Mouse (Mus musculus) neural tube, embryonic 13.5 days (tissue): ENCODE measurements at regions not wholly inside any gene's neighbourhood (a gene's known extent, or its start where the extent isn't known, plus 50 kb on each side); places are given as distances from the start of the nearest gene placed in this dataset.

Source experiments
- ATAC-seq: fragments of 200-750 bp; cut with Nextera tagmentation; 2 replicates; pipeline ENCODE4 v1.8.0; 2017; ENCODE audit warnings: low read depth, mild to moderate bottlenecking, moderate TSS enrichment, moderate library complexity
- H3K27ac ChIP-seq: fragments of 300-500 bp; sonication (generic); replicated peaks from 2 replicates; pipeline ENCODE4 v1.5.1; 2015; ENCODE audit warnings: moderate library complexity, mild to moderate bottlenecking, inconsistent platforms
- H3K27me3 ChIP-seq: fragments of 300-500 bp; sonication (generic); 2 replicates; pipeline ENCODE4 v1.6.1; 2015; ENCODE audit warnings: mild to moderate bottlenecking, inconsistent platforms
- H3K36me3 ChIP-seq: fragments of 300-500 bp; sonication (generic); 2 replicates; pipeline ENCODE4 v1.6.1; 2015; ENCODE audit warnings: mild to moderate bottlenecking, inconsistent platforms
- H3K4me1 ChIP-seq: fragments of 300-500 bp; sonication (generic); replicated peaks from 2 replicates; pipeline ENCODE4 v1.6.1; 2015; ENCODE audit warnings: inconsistent platforms
- H3K4me2 ChIP-seq: fragments of 300-500 bp; sonication (generic); 2 replicates; pipeline ENCODE4 v1.6.1; 2015; ENCODE audit warnings: inconsistent platforms, mild to moderate bottlenecking, moderate library complexity
- H3K4me3 ChIP-seq: fragments of 300-500 bp; sonication (generic); 2 replicates; pipeline ENCODE4 v1.5.1; 2015; ENCODE audit warnings: mild to moderate bottlenecking, inconsistent platforms
- H3K9ac ChIP-seq: fragments of 300-500 bp; sonication (generic); 2 replicates; pipeline ENCODE4 v1.6.1; 2015; ENCODE audit warnings: moderate library complexity, mild to moderate bottlenecking, inconsistent platforms
- H3K9me3 ChIP-seq: fragments of 300-500 bp; sonication (generic); 2 replicates; pipeline ENCODE4 v1.6.1; 2016; ENCODE audit warnings: inconsistent platforms
- WGBS: fragments of 180-500 bp; shearing (Covaris S2); methylation state at CpG from one replicate; pipeline ENCODE4 v1.1.7; 2015; 5-methylcytosine and 5-hydroxymethylcytosine counted together

DNA sequence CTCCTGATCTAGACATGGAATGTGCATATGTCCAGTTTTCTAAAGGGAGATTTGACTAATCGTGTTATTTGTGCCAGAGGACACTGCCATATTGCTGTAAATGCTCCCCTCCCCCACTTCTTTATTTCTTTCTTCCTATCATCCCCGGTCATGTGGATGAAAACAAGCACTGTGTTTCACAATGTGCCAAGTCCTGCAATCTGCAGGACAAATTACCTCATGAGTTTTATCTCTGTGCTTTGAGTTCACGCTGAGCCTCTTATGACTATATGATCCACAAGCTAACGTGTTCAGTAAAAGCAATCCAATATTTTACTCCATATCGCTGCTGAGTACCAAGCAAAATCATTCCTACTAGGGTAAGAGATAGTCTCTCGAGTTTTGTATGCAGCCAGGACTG lies 232.2 kb upstream of the Dab2 start:
- no peak overlapping the region for H3K4me2 ChIP-seq
- H3K4me3 ChIP-seq = no peak overlapping the region
- H3K9me3 ChIP-seq = no peaks in the 10 kb centered on the region
- WGBS = 85% methylated on average over 6 of the region's 6 CpGs
- H3K27ac ChIP-seq = no peak overlapping the region
- no peaks in the 10 kb centered on the region for H3K27me3 ChIP-seq
- H3K36me3 ChIP-seq = no peaks in the 10 kb centered on the region
- no peak for ATAC-seq
- H3K9ac ChIP-seq = no peak overlapping the region
- H3K4me1 ChIP-seq = no peaks in the 10 kb centered on the region

DNA sequence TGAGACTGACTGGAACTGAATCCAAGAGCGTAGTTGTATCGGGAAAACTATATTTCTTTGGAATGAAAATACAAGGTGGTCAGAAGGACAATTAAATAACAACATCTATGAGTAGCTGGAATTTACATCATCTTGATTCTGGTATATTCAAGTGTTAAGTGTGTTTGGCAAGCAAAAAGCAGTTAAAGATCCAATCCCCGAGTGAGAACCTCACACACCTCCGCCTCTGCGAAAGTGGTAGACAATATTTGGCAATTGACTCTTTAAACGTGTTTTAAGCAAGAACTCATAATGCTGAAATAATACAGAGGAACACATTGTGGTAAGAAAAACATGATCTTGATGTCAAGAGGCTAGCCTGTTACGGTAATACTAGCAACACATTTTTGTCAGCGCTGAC lies 231.2 kb upstream of the Dab2 start:
- H3K36me3 ChIP-seq = no peaks in the 10 kb centered on the region
- H3K9me3 ChIP-seq = no peaks in the 10 kb centered on the region
- no peak for ATAC-seq
- H3K4me3 ChIP-seq = no peak overlapping the region
- no peaks in the 10 kb centered on the region for H3K27me3 ChIP-seq
- 93% methylated on average over 8 of the region's 8 CpGs for WGBS
- no peak overlapping the region for H3K27ac ChIP-seq
- no peaks in the 10 kb centered on the region for H3K4me1 ChIP-seq
- no peak overlapping the region for H3K4me2 ChIP-seq
- H3K9ac ChIP-seq = no peak overlapping the region

DNA sequence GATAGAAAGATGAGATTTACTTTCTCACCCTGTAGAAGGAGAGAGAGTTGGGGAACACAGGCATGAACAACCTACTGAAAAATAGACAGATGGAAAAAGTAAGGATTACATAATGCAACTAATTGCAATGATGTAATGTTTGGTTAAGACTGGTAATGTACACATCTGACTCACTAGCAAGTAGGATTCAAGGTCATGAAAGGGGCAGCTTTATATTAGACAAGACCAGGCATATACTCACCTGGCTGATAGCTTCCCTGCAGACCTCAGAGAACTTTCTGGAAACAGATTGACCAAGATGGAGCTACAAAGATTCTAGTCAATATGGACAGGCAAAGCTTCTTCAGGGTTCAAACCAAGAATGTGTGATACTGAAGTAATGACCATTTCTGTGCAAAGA lies 227.7 kb upstream of the Dab2 start:
- Histone ChIP-seq H3K36me3 (no peaks in the 10 kb centered on the region), H3K27me3 (no peaks in the 10 kb centered on the region), H3K9ac (no peak overlapping the region), H3K4me1 (no peaks in the 10 kb centered on the region), H3K4me3 (no peak overlapping the region), H3K4me2 (no peak overlapping the region), H3K9me3 (no peaks in the 10 kb centered on the region), H3K27ac (no peak overlapping the region)
- ATAC-seq = no peak

DNA sequence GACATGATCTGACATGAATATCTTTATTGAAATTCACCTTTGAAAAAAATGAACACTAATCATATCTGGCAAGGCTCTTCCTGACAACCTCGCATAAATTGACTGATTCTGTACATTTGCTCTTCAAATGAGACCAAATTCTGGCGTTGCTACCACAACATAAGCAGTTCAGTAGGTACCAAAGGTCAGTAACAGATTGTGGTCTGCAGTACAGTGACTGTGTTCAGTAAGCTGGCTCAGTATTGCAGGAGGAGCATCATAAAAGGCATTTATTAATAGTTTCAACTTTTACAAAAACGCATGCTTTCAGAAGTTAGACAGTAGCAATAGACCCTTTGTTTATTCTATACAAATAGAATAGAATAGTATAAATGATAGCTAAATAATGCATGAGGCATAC lies 226.7 kb upstream of the Dab2 start:
- Histone ChIP-seq H3K9me3 (no peaks in the 10 kb centered on the region), H3K4me3 (no peak overlapping the region), H3K4me1 (no peaks in the 10 kb centered on the region), H3K27me3 (no peaks in the 10 kb centered on the region), H3K36me3 (no peaks in the 10 kb centered on the region), H3K27ac (no peak overlapping the region), H3K4me2 (no peak overlapping the region), H3K9ac (no peak overlapping the region)
- 80% methylated on average over 3 of the region's 3 CpGs for WGBS
- no peak for ATAC-seq

DNA sequence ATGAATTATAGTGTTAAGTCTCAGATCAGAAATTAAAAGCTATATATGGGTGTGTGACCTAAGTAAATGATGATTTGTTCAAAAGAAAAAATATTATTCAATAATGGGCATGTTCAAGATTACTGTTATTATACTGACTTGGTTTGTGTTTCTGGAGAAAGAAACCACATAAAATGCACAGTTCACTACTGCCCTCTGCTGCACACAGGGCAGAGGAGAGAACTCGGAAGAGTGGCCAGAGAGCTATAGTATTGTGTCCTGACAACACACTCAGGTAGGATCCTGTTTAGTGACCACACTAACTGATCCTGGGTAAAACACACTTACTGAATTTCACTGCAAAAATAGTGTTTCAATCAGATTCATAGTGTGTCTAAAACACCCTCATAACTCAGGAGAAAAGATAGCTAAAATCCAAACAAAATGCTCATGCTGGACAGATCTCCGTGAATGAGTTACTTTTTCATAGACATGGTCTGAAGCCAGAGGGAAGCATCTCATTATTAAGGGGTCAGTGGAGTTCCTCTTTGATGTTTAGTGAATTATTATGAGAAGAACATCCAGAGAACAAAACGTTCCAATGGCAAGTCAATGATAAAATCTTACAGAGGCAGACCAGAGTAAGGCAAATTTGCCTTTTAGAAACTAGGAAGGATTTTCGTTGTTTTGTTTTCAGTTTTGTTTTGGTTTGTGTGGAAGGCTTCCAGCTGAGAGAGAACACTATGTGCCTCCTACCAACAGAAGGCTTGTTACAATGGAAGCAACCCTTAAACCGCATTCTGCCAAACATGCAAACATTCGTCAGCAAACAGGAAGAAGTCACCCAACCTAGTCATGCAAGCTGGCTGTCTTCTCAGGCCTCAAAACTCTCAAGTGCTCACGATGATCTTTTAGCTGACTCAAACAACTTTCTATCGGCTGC lies 218.6 kb upstream of the Dab2 start:
- Histone ChIP-seq H3K27ac (no peak overlapping the region), H3K36me3 (no peaks in the 10 kb centered on the region), H3K4me2 (no peak overlapping the region), H3K27me3 (no peaks in the 10 kb centered on the region), H3K9me3 (no peaks in the 10 kb centered on the region), H3K4me1 (no peaks in the 10 kb centered on the region), H3K4me3 (no peak overlapping the region), H3K9ac (no peak overlapping the region)
- ATAC-seq = no peak
- WGBS = 43% methylated on average over 8 of the region's 8 CpGs

DNA sequence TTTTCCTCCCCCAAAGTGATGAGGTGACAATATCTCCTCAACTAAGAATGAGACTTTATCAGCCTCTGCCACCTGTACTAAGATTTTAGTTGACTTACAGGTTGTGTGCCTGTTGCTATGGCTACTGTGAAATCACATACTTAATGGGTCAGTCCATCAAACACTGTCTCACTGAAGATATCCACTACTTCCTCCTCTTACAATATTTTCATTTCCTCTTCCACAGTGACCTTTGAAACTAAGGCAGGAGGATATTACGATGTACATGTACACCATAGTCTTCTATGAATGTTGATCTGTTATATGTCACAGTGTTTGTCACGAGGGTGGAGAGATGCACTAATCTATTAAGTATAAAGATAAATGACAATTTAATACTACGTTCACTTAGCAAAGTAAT lies 212.4 kb upstream of the Dab2 start:
- Histone ChIP-seq H3K4me1 (no peaks in the 10 kb centered on the region), H3K27me3 (no peaks in the 10 kb centered on the region), H3K9me3 (no peaks in the 10 kb centered on the region), H3K9ac (no peak overlapping the region), H3K27ac (no peak overlapping the region), H3K36me3 (no peaks in the 10 kb centered on the region), H3K4me3 (no peak overlapping the region), H3K4me2 (no peak overlapping the region)
- WGBS = 80% methylated on average over 3 of the region's 3 CpGs
- no peak for ATAC-seq

DNA sequence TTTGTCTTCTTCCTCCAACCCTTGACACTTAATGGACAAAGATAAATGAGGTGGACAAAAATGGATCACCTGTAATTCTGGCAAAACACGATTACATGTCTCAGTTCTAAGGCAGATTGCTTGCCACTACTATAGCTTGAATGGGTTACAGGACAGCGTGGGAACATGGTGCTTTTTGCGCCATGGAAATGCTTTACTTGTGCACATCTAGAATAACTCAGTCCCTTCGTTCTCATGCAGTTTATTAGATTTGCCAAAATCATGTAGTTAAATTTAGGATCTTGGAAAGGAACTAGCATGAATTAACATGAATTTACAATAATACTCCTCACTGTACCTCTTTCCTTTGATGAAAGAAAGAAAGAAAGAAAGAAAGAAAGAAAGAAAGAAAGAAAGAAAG lies 211.1 kb upstream of the Dab2 start:
- no peak for ATAC-seq
- H3K4me1 ChIP-seq = no peaks in the 10 kb centered on the region
- H3K4me2 ChIP-seq = no peak overlapping the region
- H3K9me3 ChIP-seq = no peaks in the 10 kb centered on the region
- WGBS = 87% methylated on average over 4 of the region's 4 CpGs
- no peak overlapping the region for H3K9ac ChIP-seq
- no peaks in the 10 kb centered on the region for H3K27me3 ChIP-seq
- no peak overlapping the region for H3K27ac ChIP-seq
- no peaks in the 10 kb centered on the region for H3K36me3 ChIP-seq
- no peak overlapping the region for H3K4me3 ChIP-seq

DNA sequence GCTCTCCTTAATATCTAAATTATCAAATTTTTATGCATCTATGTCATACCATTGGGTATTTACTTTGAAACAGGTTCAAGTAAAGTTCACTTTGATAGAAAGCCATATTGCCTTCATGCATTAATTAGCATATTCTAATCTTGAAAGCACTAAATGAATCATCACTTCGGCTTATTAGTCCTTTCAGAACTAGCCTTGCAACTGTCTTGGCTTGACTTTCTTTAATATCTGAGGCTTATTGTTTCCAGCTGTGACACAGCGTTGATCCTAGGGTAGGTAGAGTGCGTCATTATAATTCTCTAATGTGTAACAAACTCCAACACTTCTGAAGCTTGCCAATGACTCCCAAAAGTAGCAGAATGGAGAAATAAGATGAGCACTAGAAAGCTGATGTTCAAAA lies 169.9 kb upstream of the Dab2 start:
- no peaks in the 10 kb centered on the region for H3K4me1 ChIP-seq
- WGBS = 88% methylated on average over 3 of the region's 3 CpGs
- H3K27me3 ChIP-seq = no peaks in the 10 kb centered on the region
- H3K9me3 ChIP-seq = no peaks in the 10 kb centered on the region
- H3K36me3 ChIP-seq = no peaks in the 10 kb centered on the region
- no peak overlapping the region for H3K9ac ChIP-seq
- H3K4me3 ChIP-seq = no peak overlapping the region
- H3K27ac ChIP-seq = no peak overlapping the region
- no peak for ATAC-seq
- no peak overlapping the region for H3K4me2 ChIP-seq

DNA sequence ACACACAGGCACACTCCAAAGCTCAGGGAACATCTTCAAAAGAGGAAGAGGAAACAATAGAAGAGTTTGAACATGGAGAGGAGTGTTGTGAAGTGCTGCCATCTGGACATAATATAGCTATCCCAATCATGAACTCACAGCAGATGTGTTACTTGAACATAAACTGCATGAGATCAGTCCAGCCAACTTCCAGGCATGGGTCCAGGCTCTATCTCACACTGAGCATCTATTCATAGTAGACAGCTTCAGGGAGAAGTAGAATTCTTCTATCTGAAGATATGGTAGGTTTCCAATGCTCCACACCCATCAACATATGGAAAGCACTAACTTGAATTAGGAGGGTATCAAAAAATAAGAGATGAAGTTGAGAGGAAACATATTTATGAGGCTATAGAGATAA lies 167.4 kb upstream of the Dab2 start:
- Histone ChIP-seq H3K36me3 (no peaks in the 10 kb centered on the region), H3K9me3 (no peaks in the 10 kb centered on the region), H3K4me2 (no peak overlapping the region), H3K27me3 (no peaks in the 10 kb centered on the region), H3K9ac (no peak overlapping the region), H3K4me3 (no peak overlapping the region), H3K4me1 (no peaks in the 10 kb centered on the region), H3K27ac (no peak overlapping the region)
- no peak for ATAC-seq

DNA sequence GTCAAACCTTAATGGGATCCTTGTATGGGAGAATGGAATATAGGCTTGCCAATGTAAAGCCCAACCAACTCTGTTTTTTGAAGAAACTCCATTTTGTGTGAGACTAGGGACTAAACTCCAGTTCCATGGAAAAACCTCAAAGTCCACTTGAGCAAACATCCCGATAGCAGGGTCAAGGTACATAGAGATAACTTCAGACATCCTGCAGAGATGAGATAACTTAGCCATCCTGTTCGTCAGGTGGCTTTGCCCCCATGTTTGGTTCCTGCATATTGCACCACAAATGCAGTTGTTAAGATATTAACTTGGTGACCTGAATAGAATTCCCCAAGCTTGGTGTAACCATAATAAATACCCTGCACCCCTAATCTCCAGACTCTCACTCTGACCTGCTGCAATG lies 154.5 kb upstream of the Dab2 start:
- WGBS = 86% methylated on average over 2 of the region's 2 CpGs
- H3K27me3 ChIP-seq = no peaks in the 10 kb centered on the region
- no peaks in the 10 kb centered on the region for H3K9me3 ChIP-seq
- no peak overlapping the region for H3K4me3 ChIP-seq
- ATAC-seq = no peak
- H3K36me3 ChIP-seq = no peaks in the 10 kb centered on the region
- H3K27ac ChIP-seq = no peak overlapping the region
- no peaks in the 10 kb centered on the region for H3K4me1 ChIP-seq
- H3K9ac ChIP-seq = no peak overlapping the region
- H3K4me2 ChIP-seq = no peak overlapping the region

DNA sequence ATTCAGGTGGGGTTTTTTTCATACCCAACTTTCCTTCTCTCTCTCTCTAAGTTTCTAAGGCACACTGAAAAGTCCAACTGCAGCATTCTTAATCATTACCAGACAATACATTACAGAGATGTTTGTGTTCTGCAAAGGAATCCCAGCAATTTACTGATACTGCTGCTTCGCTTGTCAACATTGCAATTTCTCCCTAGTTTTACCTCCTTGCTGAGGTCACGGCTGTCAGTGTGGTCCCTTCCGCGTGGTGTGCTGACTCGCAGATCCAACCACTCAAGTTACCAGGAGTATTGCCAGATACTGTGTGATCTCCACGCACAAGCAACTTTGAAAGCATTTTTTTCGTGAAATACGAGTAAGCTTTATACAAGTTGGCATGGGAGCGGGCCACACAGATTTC lies 144.9 kb upstream of the Dab2 start:
- no peaks in the 10 kb centered on the region for H3K9me3 ChIP-seq
- no peak for ATAC-seq
- no peak overlapping the region for H3K4me2 ChIP-seq
- H3K36me3 ChIP-seq = no peaks in the 10 kb centered on the region
- H3K9ac ChIP-seq = no peak overlapping the region
- no peaks in the 10 kb centered on the region for H3K27me3 ChIP-seq
- no peak overlapping the region for H3K27ac ChIP-seq
- 86% methylated on average over 9 of the region's 9 CpGs for WGBS
- H3K4me3 ChIP-seq = no peak overlapping the region
- no peaks in the 10 kb centered on the region for H3K4me1 ChIP-seq

DNA sequence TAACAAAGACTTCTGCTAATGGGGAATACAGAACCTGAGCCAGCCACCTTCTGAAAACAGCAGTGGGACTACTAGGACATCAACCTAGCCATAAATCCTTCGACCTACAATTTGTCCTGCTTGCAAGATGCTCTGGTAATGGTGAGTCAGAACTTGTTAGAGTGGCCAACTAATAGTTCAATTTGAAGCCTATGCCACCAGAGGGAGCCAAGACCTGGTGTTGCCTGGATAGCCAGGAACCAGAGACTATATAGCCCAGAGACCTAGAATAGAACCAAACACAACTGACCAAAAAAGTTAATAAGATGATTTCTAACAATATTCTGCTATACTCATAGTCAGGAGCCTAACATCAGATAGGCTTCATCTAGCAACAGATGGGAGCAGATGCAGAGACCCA lies 119.3 kb upstream of the Dab2 start:
- Histone ChIP-seq H3K9me3 (no peaks in the 10 kb centered on the region), H3K4me1 (no peaks in the 10 kb centered on the region), H3K4me3 (no peak overlapping the region), H3K27me3 (no peaks in the 10 kb centered on the region), H3K36me3 (no peaks in the 10 kb centered on the region), H3K4me2 (no peak overlapping the region), H3K9ac (no peak overlapping the region), H3K27ac (no peak overlapping the region)
- ATAC-seq = no peak
- 75% methylated on average over 1 of the region's 1 CpGs for WGBS

DNA sequence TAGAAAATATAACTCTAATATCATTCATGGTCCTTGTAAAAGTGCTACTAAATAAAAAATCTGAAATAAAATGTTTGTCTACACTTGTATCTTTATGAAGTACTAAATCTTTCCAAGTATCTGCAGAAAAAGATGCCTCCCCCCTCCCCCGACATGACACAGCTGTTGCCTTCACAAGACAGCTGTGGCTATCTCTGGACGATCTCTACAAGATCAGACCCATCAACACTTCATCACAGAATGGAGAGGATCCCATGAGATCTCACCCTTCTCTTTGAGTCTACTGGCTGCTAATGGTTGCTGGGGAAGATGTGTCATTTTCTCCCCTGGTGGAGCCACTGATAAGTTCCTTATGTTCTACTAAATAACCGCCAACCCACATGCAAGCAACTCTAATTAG lies 116.0 kb upstream of the Dab2 start:
- Histone ChIP-seq H3K4me1 (no peaks in the 10 kb centered on the region), H3K9me3 (no peaks in the 10 kb centered on the region), H3K4me2 (no peak overlapping the region), H3K27ac (no peak overlapping the region), H3K4me3 (no peak overlapping the region), H3K9ac (no peak overlapping the region), H3K27me3 (no peaks in the 10 kb centered on the region), H3K36me3 (no peaks in the 10 kb centered on the region)
- WGBS = 91% methylated on average over 3 of the region's 3 CpGs
- no peak for ATAC-seq
